Mouse (Mus musculus): ENCODE measurements around the gene Ric3.

The Ric3 gene

DNA sequence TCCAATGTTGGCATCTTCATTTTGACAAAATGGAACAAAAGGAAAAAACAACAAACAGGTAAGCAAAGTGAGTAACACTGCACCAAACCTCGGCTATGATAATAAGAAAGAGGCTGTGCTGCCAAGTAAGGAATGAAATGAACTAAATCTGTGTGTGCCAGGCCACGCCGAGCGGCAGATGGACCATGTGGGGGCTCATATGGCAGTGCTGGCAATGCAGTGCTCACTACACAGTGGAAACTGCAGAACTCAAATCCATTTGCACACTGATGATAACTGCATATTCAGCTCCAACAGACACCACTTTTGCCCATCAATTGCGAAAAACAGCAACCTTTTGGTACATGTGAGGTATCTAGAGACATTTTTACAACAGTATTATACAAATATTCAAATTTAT lies 43.7 kb downstream of the Ric3 start:
- no peak for DNase-seq

DNA sequence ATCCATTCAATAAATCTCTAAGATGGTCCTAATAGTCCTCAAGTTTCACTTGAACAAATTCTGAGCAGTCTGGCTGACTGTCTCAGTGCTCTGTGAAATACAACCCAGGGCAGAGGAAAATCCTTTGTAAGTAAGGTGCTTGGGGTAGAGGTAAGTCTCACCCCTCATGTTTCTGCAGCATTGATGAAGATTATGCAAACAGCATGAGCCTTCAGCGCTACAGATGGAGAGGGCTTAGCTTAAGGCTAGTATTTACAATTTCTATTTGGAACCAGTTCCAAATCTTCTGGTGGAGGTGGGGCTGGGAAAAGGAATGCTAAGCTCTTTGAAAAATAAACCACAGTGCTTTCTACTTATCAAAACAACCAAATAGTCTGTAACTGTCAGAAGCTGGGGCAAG lies 44.1 kb downstream of the Ric3 start:
- DNase-seq: no peak

DNA sequence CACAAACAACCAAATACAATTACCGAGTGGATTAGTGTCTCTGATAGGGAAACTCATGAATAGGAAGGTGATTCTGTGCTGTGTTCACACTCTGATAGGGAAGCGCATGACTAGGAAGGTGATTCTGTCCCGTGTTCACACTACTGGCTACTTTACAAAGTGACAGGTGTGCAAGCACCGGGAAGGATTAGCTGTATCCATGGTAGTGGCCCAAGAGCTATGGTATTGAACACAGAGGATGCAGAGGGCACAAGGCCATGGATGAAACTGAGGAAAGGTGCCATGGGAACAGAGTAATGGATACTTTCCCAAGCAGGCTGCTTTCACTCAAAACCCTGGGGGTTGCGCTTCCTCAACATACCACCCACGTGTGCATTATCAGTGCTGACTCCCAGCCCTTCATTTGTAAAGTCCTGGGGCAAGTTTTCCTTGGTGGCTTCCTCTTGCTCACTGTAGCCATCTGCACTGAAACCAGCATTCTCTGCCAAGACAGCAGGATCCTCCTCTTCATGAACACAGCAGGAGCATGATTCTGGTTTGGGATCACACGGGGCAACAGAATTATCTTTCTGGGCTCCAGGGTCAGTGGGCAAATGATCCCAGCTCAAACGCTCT lies 44.9 kb downstream of the Ric3 start:
- DNase-seq: no peak

DNA sequence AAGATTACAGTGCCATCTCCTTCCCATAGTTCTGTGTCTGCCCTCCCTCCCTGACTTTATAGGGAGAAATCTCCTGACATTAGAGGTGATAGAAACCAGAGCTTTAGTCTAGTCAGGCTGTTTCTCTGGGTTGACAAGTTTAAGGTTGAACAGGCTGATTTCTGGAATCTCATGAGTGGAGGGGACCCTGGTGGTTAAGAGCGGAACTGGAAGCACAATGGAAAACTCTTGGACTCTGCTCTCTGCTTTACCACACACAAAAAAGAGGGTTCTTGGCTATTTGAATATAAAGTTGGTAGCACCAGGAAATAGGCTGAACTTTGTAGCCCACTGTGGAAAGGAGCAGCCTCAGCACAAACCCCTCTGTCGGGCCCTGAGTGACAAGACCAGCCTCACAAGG lies 51.1 kb downstream of the Ric3 start:
- DNase-seq: no peak

DNA sequence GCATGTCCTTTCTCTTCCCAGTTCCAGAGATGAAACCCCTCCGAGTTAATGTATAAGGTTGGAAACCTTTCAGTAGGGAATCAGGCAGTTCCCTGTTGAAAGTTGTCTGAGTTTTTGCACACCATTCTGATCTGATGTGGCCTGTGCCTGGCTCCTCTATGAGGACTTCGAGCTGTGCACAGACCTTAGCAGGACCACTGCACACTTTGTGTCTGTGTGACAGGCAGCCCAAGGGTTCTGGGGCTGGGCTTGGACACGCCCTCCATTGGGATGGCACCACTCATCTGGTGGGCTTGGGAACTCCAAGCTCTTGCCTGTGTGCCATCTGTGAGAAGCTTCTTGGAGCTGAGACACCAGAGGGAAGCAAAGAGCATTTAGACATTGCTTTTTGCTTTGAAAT lies 51.8 kb downstream of the Ric3 start:
- no peak for DNase-seq

DNA sequence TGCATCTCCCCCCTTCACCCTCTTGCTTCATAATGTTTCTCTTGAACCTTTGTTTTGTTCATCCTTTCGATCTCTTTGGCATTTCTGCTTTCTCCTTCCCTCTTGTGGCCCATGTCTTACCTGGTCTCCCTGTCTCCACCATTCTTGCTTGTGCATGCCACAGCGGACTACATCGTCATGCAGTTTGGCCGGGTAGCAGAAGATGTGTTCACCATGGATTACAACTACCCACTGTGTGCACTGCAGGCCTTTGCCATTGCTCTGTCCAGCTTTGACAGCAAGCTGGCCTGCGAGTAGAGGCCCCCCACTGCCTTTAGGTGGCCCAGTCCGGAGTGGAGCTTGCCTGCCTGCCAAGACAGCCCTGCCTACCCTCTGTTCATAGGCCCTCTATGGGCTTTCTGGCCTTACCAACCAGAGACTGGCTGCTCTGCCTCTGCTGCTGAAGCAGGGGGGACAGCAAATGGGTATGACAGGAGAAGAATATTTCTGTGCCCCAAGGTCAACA lies 53.1 kb downstream of the Ric3 start:
- no peak for DNase-seq

DNA sequence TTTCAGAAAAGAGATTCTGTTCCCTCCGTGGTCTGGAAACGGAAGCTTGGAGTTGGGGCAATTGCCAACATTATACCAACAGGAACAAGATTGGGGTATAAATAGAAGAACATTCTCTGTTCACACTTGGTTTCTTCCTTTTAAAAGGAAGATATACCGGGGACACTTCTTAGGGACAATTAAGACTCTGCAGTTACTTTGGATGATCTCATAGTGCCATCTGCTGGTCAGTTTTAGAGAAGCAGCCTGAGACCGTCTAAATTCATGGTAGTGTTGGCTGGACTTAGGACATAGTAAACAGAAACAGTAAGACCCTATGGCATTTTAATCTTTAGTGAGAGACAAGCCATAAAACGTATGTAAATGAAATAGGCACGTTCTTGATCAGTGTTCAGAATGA lies 54.9 kb downstream of the Ric3 start:
- DNase-seq: peak in 1 of 2 experiments; percentile 39

DNA sequence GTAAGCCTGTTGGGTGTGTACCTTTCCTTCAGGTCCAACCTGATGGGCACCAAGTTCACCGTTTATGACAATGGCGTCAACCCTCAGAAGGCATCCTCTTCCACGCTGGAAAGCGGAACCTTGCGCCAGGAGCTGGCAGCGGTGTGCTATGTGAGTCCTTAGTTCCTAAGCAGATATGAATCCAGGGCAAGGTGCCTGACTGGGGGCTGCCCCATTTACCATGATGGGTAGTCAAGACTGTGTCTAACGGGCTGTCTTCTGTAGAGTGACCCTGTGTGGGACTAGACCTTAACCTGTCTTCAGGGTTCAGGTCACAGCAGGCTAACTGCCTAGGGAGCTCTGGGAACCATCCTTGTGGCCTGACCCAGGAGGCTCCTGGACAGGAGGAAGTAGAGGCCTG lies 55.4 kb downstream of the Ric3 start:
- DNase-seq: no peak

DNA sequence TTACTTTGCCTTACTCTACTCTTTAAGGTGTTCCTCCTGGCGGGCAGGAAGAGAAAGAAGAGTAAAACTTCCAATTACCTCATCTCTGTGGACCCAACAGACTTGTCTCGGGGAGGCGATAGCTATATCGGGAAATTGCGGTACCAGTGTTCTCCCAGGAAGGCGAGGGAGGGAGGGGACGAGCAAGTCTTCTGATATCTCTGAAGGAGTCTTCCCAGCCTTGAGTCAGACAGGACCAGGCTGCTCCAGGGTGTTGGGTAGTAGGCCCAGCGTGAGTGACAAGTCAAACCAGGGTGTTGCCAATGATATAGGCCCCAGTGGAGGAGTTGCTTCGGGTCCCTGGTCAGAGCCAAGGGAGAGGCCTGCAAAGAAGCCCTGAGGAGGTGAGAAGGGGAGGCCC lies 56.2 kb downstream of the Ric3 start:
- no peak for DNase-seq

DNA sequence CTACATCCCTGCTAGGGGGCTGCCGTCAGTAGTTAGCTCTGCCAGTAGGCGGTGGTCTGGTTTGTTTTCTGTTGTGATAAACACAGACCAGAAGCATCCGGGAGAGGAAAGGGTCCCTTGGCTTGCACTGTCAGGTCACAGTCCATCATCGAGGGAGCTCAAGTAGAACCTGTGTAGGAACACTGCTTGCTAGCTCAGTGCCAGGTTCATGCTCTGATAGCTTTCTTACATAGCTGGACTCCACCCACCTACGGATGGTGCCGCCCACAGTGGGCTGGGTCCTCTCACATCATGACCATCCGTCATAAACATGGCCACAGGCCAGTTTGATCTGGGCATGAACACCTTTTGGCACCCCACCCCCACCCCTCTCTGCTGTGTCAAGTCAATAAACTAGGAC lies 57.4 kb downstream of the Ric3 start:
- DNase-seq: no peak

DNA sequence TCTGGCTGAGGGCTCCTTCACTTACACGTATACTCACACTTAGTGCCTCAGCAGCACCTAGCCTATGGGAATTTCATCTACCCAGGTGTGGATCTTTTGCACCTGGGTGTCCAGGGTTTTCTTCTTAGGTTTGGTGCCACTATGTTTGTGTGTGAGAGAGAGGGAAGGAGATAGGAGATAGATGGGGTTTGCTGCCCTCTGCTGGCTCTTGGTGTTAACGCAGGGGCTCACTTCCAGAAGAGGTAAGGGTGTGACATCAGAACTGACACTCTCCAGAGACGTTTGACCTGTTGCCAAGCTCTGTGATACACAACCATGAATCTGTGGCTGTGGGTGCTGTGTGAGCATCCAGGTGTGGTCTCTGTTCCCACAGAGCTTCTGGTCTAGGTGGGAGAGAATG lies 61.7 kb downstream of the Ric3 start:
- DNase-seq: peak in 1 of 2 experiments; percentile 56

DNA sequence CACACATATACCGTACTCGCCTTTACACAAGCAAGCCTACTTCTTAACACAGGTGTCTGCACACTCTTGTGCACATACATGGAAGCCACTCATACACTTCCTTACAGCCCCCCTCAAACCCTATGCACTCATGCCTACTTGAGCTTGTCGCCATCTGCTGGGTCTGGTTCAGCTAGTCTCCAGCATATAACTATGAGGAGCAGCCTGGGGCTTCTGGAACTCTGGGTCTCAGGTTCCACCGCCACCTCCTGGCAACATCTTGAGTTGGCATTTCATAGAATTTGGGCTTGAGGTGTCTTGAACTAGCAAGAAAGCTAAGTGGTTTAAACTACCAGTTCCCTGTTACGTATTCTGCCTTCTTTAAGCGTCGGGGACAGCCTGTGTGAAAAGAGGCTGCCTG lies 63.9 kb downstream of the Ric3 start:
- no peak for DNase-seq

DNA sequence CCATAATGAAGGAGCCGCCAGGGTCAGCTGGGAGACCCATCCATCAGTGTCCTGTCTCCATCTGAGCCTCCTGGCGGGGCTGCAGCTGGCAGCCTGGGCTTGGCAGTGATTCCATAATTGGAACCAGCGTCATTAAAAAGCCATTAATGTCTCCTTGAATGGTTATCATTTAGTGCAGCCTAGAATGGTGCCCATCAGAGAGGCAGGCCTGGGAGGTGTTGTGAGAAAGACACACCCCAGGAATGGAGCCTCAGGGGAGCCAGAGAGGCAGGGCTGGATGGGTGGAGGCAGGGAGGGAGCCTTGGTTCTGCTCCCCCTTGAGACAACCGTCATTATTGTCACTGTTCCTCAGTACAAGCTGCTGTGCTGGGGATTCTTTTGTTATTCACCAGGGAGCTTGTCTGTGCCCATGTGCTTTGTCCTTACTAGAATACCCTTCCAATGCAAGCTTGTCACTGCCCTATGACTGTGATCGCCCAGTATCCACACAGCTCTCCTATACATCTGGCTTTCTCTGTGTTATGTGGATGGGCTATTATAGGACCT lies 66.7 kb downstream of the Ric3 start:
- no peak for DNase-seq

DNA sequence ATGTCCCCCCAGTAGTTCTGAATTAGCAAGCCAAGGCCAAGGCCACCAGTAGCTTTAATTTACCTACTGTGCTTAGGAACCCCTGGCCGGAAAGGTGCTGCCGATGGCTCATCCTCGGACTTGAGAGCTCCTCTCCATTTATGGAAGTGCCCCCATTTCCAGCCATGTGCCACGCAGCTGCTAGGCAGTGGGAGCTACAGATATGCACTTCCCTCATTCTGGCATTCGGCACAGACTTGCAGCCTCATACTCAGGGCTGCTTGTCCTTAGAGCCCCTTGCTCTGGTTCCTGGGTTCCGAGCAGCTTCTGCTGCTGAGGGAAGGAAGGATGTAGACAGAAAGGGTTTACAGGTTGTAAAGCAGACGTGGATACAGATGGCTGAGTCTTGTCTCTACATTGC lies 68.3 kb downstream of the Ric3 start:
- DNase-seq: no peak

DNA sequence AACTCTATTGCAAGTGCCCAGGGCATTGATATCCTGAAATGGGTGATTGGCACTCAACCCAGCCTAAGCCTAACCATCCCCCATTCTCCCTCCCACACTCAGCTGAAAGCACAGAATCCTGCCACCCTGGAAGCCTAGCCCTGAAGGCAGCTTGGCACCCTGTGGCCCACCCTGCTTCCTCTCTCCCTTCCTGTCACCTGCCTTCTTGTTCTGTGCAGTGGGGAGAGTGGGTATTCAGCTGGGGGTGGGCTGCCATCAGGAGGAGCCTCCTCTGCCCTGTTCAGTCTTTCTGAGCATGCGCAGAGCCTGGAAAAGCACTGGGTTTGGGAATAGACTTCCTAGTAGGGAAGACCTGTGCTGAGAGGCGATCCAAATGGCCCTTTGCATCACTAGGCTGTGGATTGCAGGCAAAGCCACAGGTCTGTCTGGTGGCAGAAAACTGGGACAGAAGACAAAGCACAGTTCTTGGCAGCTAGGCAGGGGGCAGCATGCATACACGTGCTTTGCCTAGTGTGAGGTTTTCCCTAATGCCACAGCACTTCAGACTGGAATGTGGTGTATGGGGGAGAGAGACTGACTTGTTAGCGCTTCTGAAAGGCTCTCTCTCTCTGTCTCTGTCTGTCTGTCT lies 70.0 kb downstream of the Ric3 start:
- no peak for DNase-seq

DNA sequence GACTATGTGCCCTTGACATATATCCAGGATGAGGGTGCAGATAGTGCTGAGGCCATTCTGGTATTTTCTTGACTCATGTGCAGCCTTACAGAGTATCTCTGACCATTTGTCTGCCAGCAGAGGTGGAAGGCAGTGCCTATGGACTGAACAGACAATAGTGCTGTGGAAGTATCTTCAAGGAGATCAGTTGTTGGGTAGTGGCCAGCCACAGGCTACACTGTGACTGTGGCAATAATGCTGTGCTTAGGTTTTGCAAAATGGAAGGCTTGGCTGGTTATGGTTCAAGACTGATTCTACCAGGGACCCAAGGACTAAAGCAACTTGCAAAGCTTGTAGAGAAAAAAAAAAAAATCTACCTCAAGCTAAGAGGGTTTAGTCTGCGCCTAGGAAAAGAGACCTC lies 70.6 kb downstream of the Ric3 start:
- no peak for DNase-seq

DNA sequence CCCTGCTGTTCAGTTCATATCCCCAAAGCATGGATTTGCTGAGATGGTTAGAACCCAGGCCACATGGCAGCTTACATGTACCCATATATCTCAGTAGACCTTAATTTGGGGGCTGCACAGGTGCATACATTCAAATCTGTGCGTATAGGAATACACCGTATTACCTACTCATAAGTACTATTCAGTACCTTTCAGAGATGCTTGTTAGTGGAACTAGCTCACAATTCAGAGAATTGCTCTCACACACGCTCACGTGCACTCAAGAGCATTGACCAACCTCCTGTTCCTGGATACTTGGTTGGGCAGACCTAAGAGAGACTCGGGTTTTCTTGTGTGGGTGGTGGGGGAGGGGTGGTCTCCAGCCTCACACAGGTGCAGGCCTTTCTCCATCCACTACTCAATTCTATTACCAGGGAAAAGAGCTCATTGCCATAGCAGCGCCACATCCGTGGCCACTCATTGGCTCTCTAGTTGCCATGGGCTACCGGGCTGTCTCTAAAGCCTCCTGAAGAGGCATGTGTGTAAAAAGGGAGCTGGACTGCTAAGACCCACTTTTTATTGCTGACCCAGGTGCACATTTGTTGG lies 71.4 kb downstream of the Ric3 start:
- no peak for DNase-seq

DNA sequence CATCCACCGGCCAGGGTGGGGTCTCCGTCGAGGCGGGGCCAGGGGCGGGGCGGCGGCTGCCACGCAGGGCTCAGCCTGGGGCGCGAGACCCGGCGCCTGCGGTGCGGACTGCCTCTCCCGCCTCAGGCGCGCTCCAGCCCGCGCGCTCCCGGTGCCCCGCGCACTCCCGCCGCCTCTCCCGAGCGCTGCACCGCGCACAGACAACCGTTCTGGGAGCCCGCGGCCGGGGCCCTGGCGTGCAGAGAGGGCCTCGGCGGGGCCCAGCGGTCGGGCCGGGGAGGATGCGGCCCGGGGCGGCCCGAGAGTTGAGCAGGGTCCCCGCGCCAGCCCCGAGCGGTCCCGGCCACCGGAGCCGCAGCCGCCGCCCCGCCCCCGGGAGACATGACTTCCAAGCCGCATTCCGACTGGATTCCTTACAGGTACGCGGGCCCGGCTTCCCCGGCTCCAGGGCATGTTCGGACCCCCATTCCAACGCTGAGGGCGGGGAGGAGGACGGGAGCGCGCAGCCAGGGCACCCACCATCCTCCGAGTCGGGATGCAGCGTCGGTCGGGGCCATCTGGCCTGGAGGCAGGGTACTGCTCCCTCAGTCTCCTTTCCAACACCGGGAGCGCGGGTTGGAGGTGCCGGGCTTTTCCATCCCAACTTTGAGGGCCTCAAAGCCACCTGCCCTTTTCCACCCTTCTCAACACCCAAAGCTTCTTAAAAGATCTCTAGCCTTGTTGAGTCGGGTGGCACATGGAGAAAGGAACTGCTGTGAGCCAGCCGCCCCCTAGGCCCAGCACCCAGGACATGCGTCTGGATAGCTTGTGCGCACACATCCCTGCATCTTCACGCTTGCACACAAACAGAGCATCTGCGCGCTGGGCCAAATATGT lies 72.2 kb downstream of the Ric3 start:
- DNase-seq: no peak

DNA sequence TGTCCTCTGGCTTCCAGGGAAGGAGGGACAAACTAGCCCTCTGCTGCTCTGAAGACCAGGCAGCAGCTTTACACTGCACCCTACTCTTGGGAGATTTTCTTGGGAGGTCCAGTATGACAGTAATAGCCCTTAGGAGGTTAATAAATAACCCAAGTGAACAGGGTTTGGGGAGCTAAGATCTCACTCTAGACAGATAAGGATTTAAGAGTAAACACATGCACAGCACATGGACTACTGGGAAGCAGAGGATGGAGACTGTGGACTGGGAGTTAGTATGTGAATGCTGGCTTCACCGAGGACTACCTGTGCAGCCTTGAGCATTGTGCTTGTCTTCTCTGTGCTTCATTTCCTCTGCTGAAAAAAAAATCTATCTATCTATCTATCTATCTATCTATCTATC lies 73.9 kb downstream of the Ric3 start:
- no peak for DNase-seq

DNA sequence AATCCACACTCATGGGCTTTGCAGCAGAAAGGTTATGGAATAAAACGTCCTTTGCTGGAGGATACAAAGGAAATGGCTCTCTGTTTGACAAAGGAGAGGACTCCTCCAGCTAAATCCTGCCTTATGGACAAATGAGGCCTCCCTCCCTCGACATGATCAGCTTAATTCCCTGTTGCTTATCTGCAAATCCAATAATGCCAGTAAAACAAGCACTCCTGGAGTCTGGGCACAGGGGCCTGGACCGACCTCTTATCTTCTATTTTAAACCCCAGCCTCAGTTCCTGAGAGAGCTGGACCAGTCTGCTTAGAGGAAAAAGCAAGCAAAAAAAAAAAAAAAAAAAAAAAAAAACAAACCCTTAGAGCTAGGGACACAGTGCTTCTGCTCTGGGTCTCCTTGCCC lies 79.5 kb downstream of the Ric3 start:
- DNase-seq: no peak

DNA sequence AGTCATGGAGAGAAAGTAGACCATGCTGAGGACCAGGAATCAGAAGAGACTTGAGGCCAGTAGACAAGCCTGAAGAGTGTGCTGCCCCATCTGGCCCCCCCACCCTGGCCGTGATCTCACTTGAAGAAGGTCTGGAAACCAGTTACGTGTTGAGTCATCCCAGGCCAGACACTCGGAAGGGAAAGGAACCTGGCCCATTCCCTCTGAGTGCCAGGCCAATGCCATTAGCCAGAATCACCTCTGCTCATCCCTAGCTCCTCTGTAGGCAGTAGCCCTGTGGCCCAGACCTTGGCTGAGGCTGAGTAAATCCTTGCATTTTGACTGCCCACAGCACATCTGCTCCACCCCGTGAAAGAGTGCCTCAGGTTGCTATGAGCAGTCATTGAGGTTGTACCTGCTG lies 81.2 kb downstream of the Ric3 start:
- DNase-seq: no peak

DNA sequence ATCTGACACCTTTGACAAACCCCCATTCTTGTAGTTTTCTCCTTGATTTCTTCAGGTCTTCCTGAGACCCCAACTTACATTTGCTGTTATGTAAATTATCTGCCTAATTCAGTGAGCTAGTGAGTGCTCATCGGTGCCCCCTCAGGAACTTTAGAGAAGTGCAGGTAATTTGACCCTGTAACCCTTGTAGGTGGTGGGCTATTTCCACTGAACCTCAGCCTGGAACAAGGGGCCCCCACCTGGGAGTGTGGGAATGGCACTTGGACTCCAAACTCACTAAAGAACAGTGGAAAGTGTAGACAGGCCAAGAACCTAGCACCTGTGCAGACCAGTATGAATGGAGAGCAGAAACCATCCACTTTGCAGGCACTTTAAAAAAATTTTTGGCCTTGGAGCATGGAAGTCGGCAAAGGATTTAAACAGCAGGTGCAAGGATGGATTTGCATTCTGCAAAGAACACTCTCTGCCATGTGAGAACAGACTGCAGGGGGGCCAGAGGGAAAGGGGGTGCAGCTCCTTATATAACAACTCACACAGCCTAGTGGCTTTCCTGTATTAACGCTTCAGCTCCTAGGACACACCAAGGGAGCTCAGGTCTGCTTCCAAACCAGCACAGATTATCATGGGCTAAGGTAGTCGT lies 82.7 kb downstream of the Ric3 start:
- DNase-seq: peak in 1 of 2 experiments; percentile 10

DNA sequence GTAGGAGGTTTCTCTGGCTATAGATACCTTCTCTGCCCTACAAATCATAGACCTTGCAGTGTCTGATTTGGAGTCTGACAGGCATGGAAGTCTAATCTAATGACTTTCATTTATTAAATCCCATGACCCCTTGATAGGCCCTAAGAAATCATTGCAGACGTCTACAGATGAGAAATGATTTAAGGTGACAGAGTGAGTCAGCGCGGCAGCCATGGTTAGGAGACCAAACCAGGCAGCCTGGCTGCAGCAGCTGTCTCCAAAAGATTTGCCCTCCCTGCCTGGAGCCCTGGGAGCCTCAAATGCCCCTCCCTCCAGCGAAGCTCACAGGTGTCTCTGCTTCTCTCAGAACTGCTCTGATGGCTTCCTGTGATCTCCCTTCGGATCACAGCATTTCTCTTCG lies 87.0 kb downstream of the Ric3 start:
- DNase-seq: no peak

Measured in spleen, adult 18-20 months (tissue).